Mouse (Mus musculus): ENCODE data around the gene Zfp82. TPM values are rescaled to one million over a fixed set of nuclear protein-coding genes. Genes with fewer than 3 reads are reported as not detected.

Gene Zfp82
- total RNA-seq, 2 experiments from 2014 or later: 3.2 to 4.1 TPM

GRCm38 (mm10) chr7:30050882-30051548 lies 21.7 kb downstream of the Zfp82 start, which contains the start of gene Zfp14:
Gene Zfp14, minus strand, starts transcription at chr7:30051380.
- DNase-seq (ENCODE audit: low spot score in 2 of 2): peak; percentile 86 to 90

GRCm38 (mm10) chr7:30048126-30048525 lies 24.6 kb downstream of the Zfp82 start:
- no peak for DNase-seq (ENCODE audit: low spot score in 2 of 2)

- DNase-seq (ENCODE audit: low spot score in 2 of 2): no peak
Observed at GRCm38 (mm10) chr7:30044354-30044753, 28.3 kb downstream of the Zfp82 start.

GRCm38 (mm10) chr7:30034331-30034730 lies 38.4 kb downstream of the Zfp82 start:
- no peak for DNase-seq (ENCODE audit: low spot score in 2 of 2)

GRCm38 (mm10) chr7:30031379-30031778 lies 41.3 kb downstream of the Zfp82 start:
- no peak for DNase-seq (ENCODE audit: low spot score in 2 of 2)

- DNase-seq (ENCODE audit: low spot score in 2 of 2): no peak
Observed at GRCm38 (mm10) chr7:30030677-30031076, 42.0 kb downstream of the Zfp82 start.

GRCm38 (mm10) chr7:30028572-30028971 lies 44.1 kb downstream of the Zfp82 start:
- no peak for DNase-seq (ENCODE audit: low spot score in 2 of 2)

GRCm38 (mm10) chr7:30027331-30027730 lies 45.4 kb downstream of the Zfp82 start:
- DNase-seq (ENCODE audit: low spot score in 2 of 2): no peak

GRCm38 (mm10) chr7:30025358-30025757 lies 47.3 kb downstream of the Zfp82 start:
- DNase-seq (ENCODE audit: low spot score in 2 of 2): no peak

GRCm38 (mm10) chr7:30023800-30024199 lies 48.9 kb downstream of the Zfp82 start:
- DNase-seq (ENCODE audit: low spot score in 2 of 2): no peak

- no peak for DNase-seq (ENCODE audit: low spot score in 2 of 2)
Observed at GRCm38 (mm10) chr7:30023324-30023723, 49.4 kb downstream of the Zfp82 start.

- no peak for DNase-seq (ENCODE audit: low spot score in 2 of 2)
Observed at GRCm38 (mm10) chr7:30019543-30019942, 53.2 kb downstream of the Zfp82 start.

GRCm38 (mm10) chr7:30017226-30017625 lies 55.5 kb downstream of the Zfp82 start:
- no peak for DNase-seq (ENCODE audit: low spot score in 2 of 2)

GRCm38 (mm10) chr7:30012956-30013363 lies 59.7 kb downstream of the Zfp82 start:
- DNase-seq (ENCODE audit: low spot score in 2 of 2): peak; percentile 60 to 75

- DNase-seq (ENCODE audit: low spot score in 2 of 2): no peak
Observed at GRCm38 (mm10) chr7:30010551-30011195, 62.0 kb downstream of the Zfp82 start.

- DNase-seq (ENCODE audit: low spot score in 2 of 2): peak; percentile 38 to 54
Observed at GRCm38 (mm10) chr7:30009321-30010085, 63.2 kb downstream of the Zfp82 start.

GRCm38 (mm10) chr7:30008020-30008690 lies 64.5 kb downstream of the Zfp82 start:
- DNase-seq (ENCODE audit: low spot score in 2 of 2): no peak

- no peak for DNase-seq (ENCODE audit: low spot score in 2 of 2)
Observed at GRCm38 (mm10) chr7:30007601-30008000, 65.1 kb downstream of the Zfp82 start.

Data from layer of hippocampus, postnatal 10 days (tissue).